Mouse (Mus musculus): ENCODE results near the gene Hmg20a. TPM values are rescaled to one million over a fixed set of nuclear protein-coding genes. Genes with fewer than 3 reads are reported as not detected.

The Hmg20a gene
- polyA plus RNA-seq, 1 experiment, result 13.8 TPM

DNA sequence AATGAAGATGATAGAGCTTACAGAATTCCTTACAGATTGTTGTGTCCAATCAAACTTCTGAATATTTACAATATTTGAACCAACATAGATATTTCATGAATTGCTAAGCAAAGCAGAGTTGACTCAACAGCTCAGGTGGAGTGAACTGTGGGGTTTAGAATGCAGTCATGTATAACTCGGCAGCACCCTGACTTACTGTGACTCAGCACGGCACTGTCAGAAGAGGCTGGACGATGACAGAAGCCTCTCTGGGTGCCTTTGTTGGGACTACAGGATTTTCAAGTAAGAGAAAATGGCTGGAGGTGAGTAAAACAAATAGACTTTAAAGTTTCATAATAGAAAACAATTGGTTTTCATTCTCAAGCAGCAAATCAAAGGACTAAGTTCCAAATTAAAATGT, 25.6 kb upstream of the Hmg20a start:
- no peak overlapping the region for H3K4me2 ChIP-seq (ENCODE audit: low read depth)
- TF ChIP-seq TCF3 (IDR thresholded peaks at IDR 0.05; ENCODE audit: insufficient read length, low read depth) (no peak), REST (IDR thresholded peaks at IDR 0.05; ENCODE audit: insufficient read depth, insufficient read length) (no peak), USF1 (IDR thresholded peaks at IDR 0.05; ENCODE audit: low read depth) (no peak), TCF12 (IDR thresholded peaks at IDR 0.05; ENCODE audit: insufficient read depth, poor library complexity, severe bottlenecking) (no peak), CEBPB (IDR thresholded peaks at IDR 0.05; ENCODE audit: insufficient read depth, poor library complexity, severe bottlenecking) (no peak), MYOD1 (IDR thresholded peaks at IDR 0.05; ENCODE audit: control insufficient read depth in 1 of 3, insufficient read length in 2 of 3, low read depth in 2 of 3) (no peak), POLR2A (IDR thresholded peaks at IDR 0.05; ENCODE audit: insufficient read length, low read depth) (no peak), POLR2AphosphoS2 (IDR thresholded peaks at IDR 0.05; ENCODE audit: insufficient read length, low read depth) (no peak), MYOG (IDR thresholded peaks at IDR 0.05; ENCODE audit: control insufficient read depth in 1 of 3, insufficient read depth in 1 of 3, insufficient read length in 2 of 3, low read depth in 2 of 3) (no peak), SRF (IDR thresholded peaks at IDR 0.05; ENCODE audit: control insufficient read depth, insufficient read length, low read depth) (no peak), E2F4 (IDR thresholded peaks at IDR 0.05; ENCODE audit: insufficient read depth) (no peak), MAX (IDR thresholded peaks at IDR 0.05; ENCODE audit: low read depth) (no peak)
- no peak overlapping the region for H3ac ChIP-seq (ENCODE audit: control insufficient read depth, insufficient read length)
- no peak overlapping the region for H3K4me3 ChIP-seq
- no peaks in the 10 kb centered on the region for H3K27me3 ChIP-seq (ENCODE audit: control insufficient read depth, insufficient read depth, insufficient read length)
- no peaks in the 10 kb centered on the region for H3K36me3 ChIP-seq (ENCODE audit: control insufficient read depth, insufficient read depth)
- peaks cover 98% of the 10 kb centered on the region for H3K79me2 ChIP-seq (ENCODE audit: control insufficient read depth, insufficient read depth)

DNA sequence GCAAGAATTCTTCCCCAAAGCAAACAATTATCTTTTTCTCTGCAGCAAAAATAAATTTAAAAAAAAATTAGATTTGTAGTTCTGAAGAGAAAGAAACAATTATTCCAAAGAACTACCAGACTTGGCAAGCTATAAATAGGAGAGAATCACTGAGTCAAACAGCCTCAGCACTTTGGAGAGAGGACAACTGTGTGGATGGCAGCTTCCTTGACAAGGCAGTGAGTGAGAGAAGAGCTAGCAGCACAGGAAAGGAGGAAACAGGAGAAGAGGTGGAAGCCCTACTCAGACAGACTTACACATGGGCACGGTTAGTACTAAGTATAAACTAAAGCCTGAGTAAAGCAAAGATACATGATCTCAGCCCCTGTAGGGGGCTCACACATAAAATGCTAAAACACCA, 22.1 kb upstream of the Hmg20a start:
- TF ChIP-seq E2F4 (IDR thresholded peaks at IDR 0.05; ENCODE audit: insufficient read depth), result no peak
- TF ChIP-seq CEBPB (IDR thresholded peaks at IDR 0.05; ENCODE audit: insufficient read depth, poor library complexity, severe bottlenecking), result no peak
- TF ChIP-seq USF1 (IDR thresholded peaks at IDR 0.05; ENCODE audit: low read depth), result no peak
- no peak for TF ChIP-seq POLR2AphosphoS2 (IDR thresholded peaks at IDR 0.05; ENCODE audit: insufficient read length, low read depth)
- TF ChIP-seq SRF (IDR thresholded peaks at IDR 0.05; ENCODE audit: control insufficient read depth, insufficient read length, low read depth), result no peak
- no peak for TF ChIP-seq MAX (IDR thresholded peaks at IDR 0.05; ENCODE audit: low read depth)
- no peak for TF ChIP-seq TCF12 (IDR thresholded peaks at IDR 0.05; ENCODE audit: insufficient read depth, poor library complexity, severe bottlenecking)
- TF ChIP-seq MYOG (IDR thresholded peaks at IDR 0.05; ENCODE audit: control insufficient read depth in 1 of 3, insufficient read depth in 1 of 3, insufficient read length in 2 of 3, low read depth in 2 of 3), result no peak
- no peak for TF ChIP-seq MYOD1 (IDR thresholded peaks at IDR 0.05; ENCODE audit: control insufficient read depth in 1 of 3, insufficient read length in 2 of 3, low read depth in 2 of 3)
- no peak for TF ChIP-seq POLR2A (IDR thresholded peaks at IDR 0.05; ENCODE audit: insufficient read length, low read depth)

DNA sequence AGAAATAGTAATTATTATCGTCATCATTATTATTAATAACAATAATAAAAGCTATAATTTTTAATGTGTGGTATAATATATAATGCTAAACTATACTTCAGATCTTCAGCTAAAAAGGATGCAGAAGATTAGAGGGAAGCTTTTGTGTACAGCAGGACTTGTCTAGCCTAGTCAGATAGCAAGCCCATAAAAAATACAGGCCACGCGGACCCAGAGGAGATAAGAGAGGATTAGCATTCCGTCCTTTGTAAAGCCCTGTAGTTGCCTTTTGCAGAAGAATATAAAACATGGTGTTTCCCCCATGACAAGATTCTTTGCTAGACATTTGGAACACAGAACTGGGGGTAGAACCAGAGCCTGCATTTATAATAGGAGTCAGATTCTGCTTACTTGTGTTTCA, 13.8 kb upstream of the Hmg20a start:
- peaks cover 99% of the 10 kb centered on the region for H3K79me2 ChIP-seq (ENCODE audit: control insufficient read depth, insufficient read depth)
- no peak overlapping the region for H3ac ChIP-seq (ENCODE audit: control insufficient read depth, insufficient read length)
- H3K4me2 ChIP-seq (ENCODE audit: low read depth), result peak overlapping the region; percentile 8
- no peak overlapping the region for H3K4me3 ChIP-seq
- H3K36me3 ChIP-seq (ENCODE audit: control insufficient read depth, insufficient read depth), result no peaks in the 10 kb centered on the region
- no peaks in the 10 kb centered on the region for H3K27me3 ChIP-seq (ENCODE audit: control insufficient read depth, insufficient read depth, insufficient read length)
- TF ChIP-seq E2F4 (IDR thresholded peaks at IDR 0.05; ENCODE audit: insufficient read depth) (no peak), POLR2AphosphoS2 (IDR thresholded peaks at IDR 0.05; ENCODE audit: insufficient read length, low read depth) (no peak), REST (IDR thresholded peaks at IDR 0.05; ENCODE audit: insufficient read depth, insufficient read length) (no peak), USF1 (IDR thresholded peaks at IDR 0.05; ENCODE audit: low read depth) (no peak), TCF3 (IDR thresholded peaks at IDR 0.05; ENCODE audit: insufficient read length, low read depth) (no peak), MYOD1 (IDR thresholded peaks at IDR 0.05; ENCODE audit: control insufficient read depth in 1 of 3, insufficient read length in 2 of 3, low read depth in 2 of 3) (no peak), MYOG (IDR thresholded peaks at IDR 0.05; ENCODE audit: control insufficient read depth in 1 of 3, insufficient read depth in 1 of 3, insufficient read length in 2 of 3, low read depth in 2 of 3) (no peak), CEBPB (IDR thresholded peaks at IDR 0.05; ENCODE audit: insufficient read depth, poor library complexity, severe bottlenecking) (no peak), TCF12 (IDR thresholded peaks at IDR 0.05; ENCODE audit: insufficient read depth, poor library complexity, severe bottlenecking) (no peak), MAX (IDR thresholded peaks at IDR 0.05; ENCODE audit: low read depth) (no peak), SRF (IDR thresholded peaks at IDR 0.05; ENCODE audit: control insufficient read depth, insufficient read length, low read depth) (no peak), POLR2A (IDR thresholded peaks at IDR 0.05; ENCODE audit: insufficient read length, low read depth) (no peak)

More for the DNA sequence above, 22.1 kb upstream of the Hmg20a start:
- Histone ChIP-seq H3K4me3 (no peak overlapping the region), H3K27me3 (ENCODE audit: control insufficient read depth, insufficient read depth, insufficient read length) (no peaks in the 10 kb centered on the region), H3K79me2 (ENCODE audit: control insufficient read depth, insufficient read depth) (peaks cover 99% of the 10 kb centered on the region), H3K36me3 (ENCODE audit: control insufficient read depth, insufficient read depth) (no peaks in the 10 kb centered on the region), H3ac (ENCODE audit: control insufficient read depth, insufficient read length) (no peak overlapping the region), H3K4me2 (ENCODE audit: low read depth) (no peak overlapping the region)

DNA sequence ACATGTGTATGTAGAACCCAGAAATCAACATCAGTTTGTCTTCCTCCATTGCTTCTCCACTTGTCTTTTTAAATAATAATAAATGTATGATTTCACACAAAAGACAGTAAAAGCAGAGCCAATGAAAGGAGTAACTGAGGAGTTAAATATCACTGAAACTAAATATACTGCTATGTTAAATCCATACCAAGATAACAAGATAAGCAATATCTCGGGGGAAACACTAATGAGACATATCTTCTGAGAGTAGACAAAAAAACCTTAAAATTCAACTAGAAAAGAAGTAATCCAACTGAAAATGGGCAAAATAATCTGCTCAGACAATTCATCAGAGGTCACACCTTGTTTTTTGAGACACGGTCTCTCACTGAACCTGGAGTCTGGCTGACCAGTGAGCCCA, 8.5 kb upstream of the Hmg20a start:
- Histone ChIP-seq H3K27me3 (ENCODE audit: control insufficient read depth, insufficient read depth, insufficient read length) (no peaks in the 10 kb centered on the region), H3K4me2 (ENCODE audit: low read depth) (no peak overlapping the region), H3K36me3 (ENCODE audit: control insufficient read depth, insufficient read depth) (no peaks in the 10 kb centered on the region)

DNA sequence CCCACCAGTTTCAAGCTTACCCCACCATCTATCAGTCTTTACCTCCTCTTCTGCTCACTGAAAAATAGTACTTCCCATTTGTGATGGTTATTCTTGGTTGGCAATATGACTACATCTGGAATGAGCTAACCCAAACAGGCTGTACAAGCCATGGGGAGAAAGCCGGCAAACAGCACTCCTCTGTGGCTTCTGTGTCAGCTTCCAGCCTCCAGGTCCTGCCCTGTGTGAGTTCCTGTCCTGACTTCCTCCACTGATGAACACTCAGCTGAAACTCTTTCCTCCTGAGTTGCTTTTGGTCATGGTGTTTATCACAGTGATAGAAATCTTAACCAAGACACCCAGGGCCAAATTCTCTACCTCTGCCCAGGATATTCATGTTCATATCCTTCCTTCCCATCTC, 5.7 kb upstream of the Hmg20a start:
- no peak overlapping the region for H3K4me3 ChIP-seq
- H3K4me2 ChIP-seq (ENCODE audit: low read depth), result no peak overlapping the region
- TF ChIP-seq POLR2AphosphoS2 (IDR thresholded peaks at IDR 0.05; ENCODE audit: insufficient read length, low read depth) (no peak), TCF12 (IDR thresholded peaks at IDR 0.05; ENCODE audit: insufficient read depth, poor library complexity, severe bottlenecking) (no peak), SRF (IDR thresholded peaks at IDR 0.05; ENCODE audit: control insufficient read depth, insufficient read length, low read depth) (no peak), REST (IDR thresholded peaks at IDR 0.05; ENCODE audit: insufficient read depth, insufficient read length) (no peak), MYOD1 (IDR thresholded peaks at IDR 0.05; ENCODE audit: control insufficient read depth in 1 of 3, insufficient read length in 2 of 3, low read depth in 2 of 3) (no peak), POLR2A (IDR thresholded peaks at IDR 0.05; ENCODE audit: insufficient read length, low read depth) (no peak), CEBPB (IDR thresholded peaks at IDR 0.05; ENCODE audit: insufficient read depth, poor library complexity, severe bottlenecking) (no peak), MYOG (IDR thresholded peaks at IDR 0.05; ENCODE audit: control insufficient read depth in 1 of 3, insufficient read depth in 1 of 3, insufficient read length in 2 of 3, low read depth in 2 of 3) (no peak), MAX (IDR thresholded peaks at IDR 0.05; ENCODE audit: low read depth) (no peak), E2F4 (IDR thresholded peaks at IDR 0.05; ENCODE audit: insufficient read depth) (no peak), TCF3 (IDR thresholded peaks at IDR 0.05; ENCODE audit: insufficient read length, low read depth) (no peak), USF1 (IDR thresholded peaks at IDR 0.05; ENCODE audit: low read depth) (no peak)
- H3K27me3 ChIP-seq (ENCODE audit: control insufficient read depth, insufficient read depth, insufficient read length), result no peaks in the 10 kb centered on the region
- peaks cover 96% of the 10 kb centered on the region for H3K79me2 ChIP-seq (ENCODE audit: control insufficient read depth, insufficient read depth)
- no peak overlapping the region for H3ac ChIP-seq (ENCODE audit: control insufficient read depth, insufficient read length)
- no peaks in the 10 kb centered on the region for H3K36me3 ChIP-seq (ENCODE audit: control insufficient read depth, insufficient read depth)

More for the DNA sequence above, 8.5 kb upstream of the Hmg20a start:
- no peak overlapping the region for H3ac ChIP-seq (ENCODE audit: control insufficient read depth, insufficient read length)
- H3K4me3 ChIP-seq, result no peak overlapping the region
- H3K79me2 ChIP-seq (ENCODE audit: control insufficient read depth, insufficient read depth), result peaks cover 99% of the 10 kb centered on the region
- no peak for TF ChIP-seq POLR2AphosphoS2 (IDR thresholded peaks at IDR 0.05; ENCODE audit: insufficient read length, low read depth)
